Mouse (Mus musculus) bone marrow macrophage, adult 2 months (primary cell): ENCODE measurements around the gene Exoc3l2.

ENCODE experiments used
- CTCF ChIP-seq: IDR thresholded peaks from 2 replicates; pipeline ENCODE4 v1.5.1; 2012; ENCODE audit warnings: low read depth, mild to moderate bottlenecking, low read length, moderate library complexity
- POLR2A ChIP-seq: IDR thresholded peaks from 2 replicates; pipeline ENCODE4 v1.6.1; 2012; ENCODE audit warnings: mild to moderate bottlenecking, low read depth, low read length, borderline replicate concordance

DNA sequence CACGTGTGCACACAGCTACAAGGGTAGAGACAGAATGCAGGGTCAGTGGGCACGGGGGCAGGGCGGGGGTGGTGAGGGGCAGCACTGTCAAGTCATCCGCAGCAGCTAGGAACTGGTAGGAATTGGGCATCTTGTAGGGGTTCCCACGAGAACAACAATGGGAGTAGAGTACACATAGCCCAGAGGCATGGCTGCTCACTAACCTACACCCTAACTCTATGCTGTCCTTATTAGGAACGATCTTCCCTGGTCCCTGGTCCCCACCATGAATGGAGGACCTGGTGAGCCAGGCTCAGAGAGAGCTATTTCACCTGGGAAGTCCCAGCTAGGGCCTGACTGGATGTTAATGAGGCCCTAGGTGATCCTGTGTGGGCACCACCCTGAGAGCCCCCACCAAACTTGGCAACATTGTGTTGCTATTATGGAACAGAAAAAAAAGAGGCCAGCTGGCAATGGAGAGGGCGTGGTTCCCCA is 78.6 kb downstream of the Exoc3l2 start:
- TF ChIP-seq CTCF (no peak), POLR2A (no peak)
